Mouse (Mus musculus) midbrain, embryonic 11.5 days (tissue): ENCODE measurements at regions not wholly inside any gene's neighbourhood (a gene's known extent, or its start where the extent isn't known, plus 50 kb on each side); places are given as distances from the start of the nearest gene placed in this dataset.
A peak's percentile ranks its signal among the peaks of the same experiment; 100 is the strongest.

ENCODE experiments used
- ATAC-seq: fragments of 200-750 bp; cut with Nextera tagmentation; 2 replicates; pipeline ENCODE4 v1.8.0; 2017; ENCODE audit warnings: moderate TSS enrichment, moderate library complexity; ENCODE audit not compliant: low FRiP score
- DNase-seq: peaks from one replicate; pipeline ENCODE4 v3.0.0; 2015; ENCODE audit warnings: low spot score; ENCODE audit errors: missing footprints
- H3K27ac ChIP-seq: fragments of 300-500 bp; sonication (generic); 2 replicates; pipeline ENCODE4 v1.5.1; 2014; ENCODE audit warnings: low read depth, low read length
- H3K27me3 ChIP-seq: fragments of 300-500 bp; sonication (generic); 2 replicates; pipeline ENCODE4 v1.6.1; 2014; ENCODE audit warnings: mild to moderate bottlenecking, low read length, moderate library complexity, mixed read lengths; ENCODE audit not compliant: control insufficient read depth, insufficient read depth
- H3K36me3 ChIP-seq: fragments of 300-500 bp; sonication (generic); 2 replicates; pipeline ENCODE4 v1.6.1; 2014; ENCODE audit warnings: mild to moderate bottlenecking, low read length, moderate library complexity, mixed read lengths; ENCODE audit not compliant: control insufficient read depth, insufficient read depth
- H3K4me1 ChIP-seq: fragments of 300-500 bp; sonication (generic); 2 replicates; pipeline ENCODE4 v1.6.1; 2014; ENCODE audit warnings: low read length; ENCODE audit not compliant: control insufficient read depth, insufficient read depth
- H3K4me2 ChIP-seq: fragments of 300-500 bp; sonication (generic); 2 replicates; pipeline ENCODE4 v1.6.1; 2014; ENCODE audit warnings: mild to moderate bottlenecking, moderate library complexity
- H3K4me3 ChIP-seq: fragments of 300-500 bp; sonication (generic); 2 replicates; pipeline ENCODE4 v1.5.1; 2014; ENCODE audit warnings: low read depth, low read length
- H3K9ac ChIP-seq: fragments of 300-500 bp; sonication (generic); 2 replicates; pipeline ENCODE4 v1.6.1; 2014; ENCODE audit warnings: low read length
- H3K9me3 ChIP-seq: fragments of 300-500 bp; sonication (generic); 2 replicates; pipeline ENCODE4 v1.6.1; 2016; ENCODE audit warnings: low read length; ENCODE audit not compliant: control insufficient read depth
- WGBS: fragments of 180-500 bp; shearing (Covaris S2); extraction: QIAGEN DNeasy Blood & Tissue Kit; methylation state at CpG from one replicate; pipeline ENCODE4 v1.1.7; 2014; 5-methylcytosine and 5-hydroxymethylcytosine counted together

DNA sequence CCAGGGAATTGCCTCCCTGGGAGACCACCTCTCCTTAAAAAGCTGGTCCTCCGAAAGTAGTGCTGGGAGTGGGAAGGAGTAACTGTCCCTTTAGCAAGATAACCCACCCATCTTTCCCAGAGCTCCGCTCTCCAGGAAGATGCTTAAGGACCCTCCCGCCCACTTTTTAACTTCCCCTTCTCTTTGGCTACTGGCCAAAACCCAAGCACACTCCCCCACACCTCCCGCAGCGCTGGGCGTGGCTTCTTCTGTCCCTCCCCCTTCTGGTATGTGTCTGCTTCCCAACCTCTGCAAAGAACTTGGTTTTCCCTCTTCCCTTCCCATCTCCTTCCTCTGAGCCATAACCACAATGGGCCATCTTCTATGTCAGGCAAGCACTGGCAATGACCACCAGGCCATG, 85.4 kb downstream of the Rpap3 start:
- DNase-seq: no peak
- Histone ChIP-seq H3K9ac (no peak overlapping the region), H3K27me3 (no peaks in the 10 kb centered on the region), H3K4me3 (no peak overlapping the region), H3K27ac (no peak overlapping the region), H3K4me2 (no peak overlapping the region), H3K36me3 (no peaks in the 10 kb centered on the region), H3K4me1 (no peaks in the 10 kb centered on the region), H3K9me3 (no peaks in the 10 kb centered on the region)
- WGBS: 69% methylated on average over 6 of the region's 6 CpGs
- ATAC-seq: no peak

DNA sequence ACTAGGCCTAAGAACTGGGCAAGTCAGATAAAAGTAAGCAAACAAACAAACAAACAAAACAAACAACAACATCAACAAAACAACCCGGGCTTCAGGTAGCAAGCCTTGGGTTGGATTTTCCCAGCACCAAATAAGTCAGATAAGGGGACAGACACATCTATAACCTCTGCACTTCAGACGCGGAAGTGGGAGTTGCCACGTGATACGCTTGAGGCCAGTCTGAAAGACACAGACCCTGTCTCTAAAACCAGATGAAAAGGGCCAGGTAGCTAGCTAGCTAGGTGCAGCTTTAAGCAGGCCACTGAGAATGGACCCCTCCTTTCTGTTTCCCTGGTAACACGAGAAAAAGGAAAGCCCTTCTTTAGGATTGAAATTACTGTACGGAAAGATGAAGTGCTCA, 85.9 kb downstream of the Rpap3 start:
- no peak overlapping the region for H3K27ac ChIP-seq
- no peak overlapping the region for H3K4me3 ChIP-seq
- WGBS: 87% methylated on average over 7 of the region's 7 CpGs
- no peak overlapping the region for H3K9ac ChIP-seq
- H3K4me2 ChIP-seq: no peak overlapping the region
- no peak for DNase-seq
- H3K9me3 ChIP-seq: no peaks in the 10 kb centered on the region
- no peaks in the 10 kb centered on the region for H3K4me1 ChIP-seq
- H3K36me3 ChIP-seq: no peaks in the 10 kb centered on the region
- no peaks in the 10 kb centered on the region for H3K27me3 ChIP-seq
- ATAC-seq: no peak

DNA sequence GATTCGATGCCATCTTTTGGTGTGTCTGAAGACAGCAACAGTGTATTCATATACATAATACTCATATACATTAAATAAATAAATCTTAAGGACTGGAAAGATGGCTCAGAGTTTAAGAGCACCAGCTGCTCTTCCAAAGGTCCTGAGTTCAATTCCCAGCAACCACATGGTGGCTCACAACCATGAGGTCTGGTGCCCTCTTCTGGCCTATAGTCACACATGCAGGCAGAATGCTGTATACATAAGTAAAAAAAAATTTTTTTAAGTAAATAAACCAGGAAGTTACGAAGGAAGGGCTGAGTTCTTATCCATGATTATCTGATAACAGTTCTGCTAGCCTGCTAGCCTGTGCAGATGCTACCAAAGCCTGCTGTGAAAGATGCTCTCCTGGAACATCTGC, 93.3 kb downstream of the Rpap3 start:
- WGBS: 81% methylated on average over 2 of the region's 2 CpGs
- no peak for ATAC-seq
- Histone ChIP-seq H3K27me3 (no peaks in the 10 kb centered on the region), H3K36me3 (no peaks in the 10 kb centered on the region), H3K9ac (no peak overlapping the region), H3K9me3 (peaks cover 3% of the 10 kb centered on the region; the same call in 1 of the 2 replicates), H3K27ac (no peak overlapping the region), H3K4me3 (no peak overlapping the region), H3K4me1 (no peaks in the 10 kb centered on the region), H3K4me2 (no peak overlapping the region)
- no peak for DNase-seq

DNA sequence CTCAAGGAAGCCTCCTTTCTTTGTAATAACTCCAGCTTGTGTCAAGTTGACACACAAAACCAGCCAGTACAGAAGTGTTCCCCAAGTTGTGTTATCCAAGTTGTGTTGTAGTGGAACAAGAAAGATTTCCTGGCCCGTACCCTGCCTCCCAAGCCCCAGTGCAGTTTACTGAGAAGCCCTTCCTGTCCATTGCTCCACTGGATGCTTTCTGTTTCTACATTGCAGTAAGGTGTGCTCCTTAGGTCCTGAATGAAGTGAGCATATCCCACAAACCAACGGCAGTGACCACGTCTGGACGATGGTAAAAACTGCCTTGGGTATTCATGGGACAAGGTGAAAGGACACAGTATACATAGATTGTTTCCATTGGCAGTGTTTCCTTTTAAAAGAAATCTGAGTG, 94.9 kb downstream of the Rpap3 start:
- WGBS: 95% methylated on average over 4 of the region's 4 CpGs
- no peak overlapping the region for H3K4me2 ChIP-seq
- DNase-seq: peak; percentile 72

DNA sequence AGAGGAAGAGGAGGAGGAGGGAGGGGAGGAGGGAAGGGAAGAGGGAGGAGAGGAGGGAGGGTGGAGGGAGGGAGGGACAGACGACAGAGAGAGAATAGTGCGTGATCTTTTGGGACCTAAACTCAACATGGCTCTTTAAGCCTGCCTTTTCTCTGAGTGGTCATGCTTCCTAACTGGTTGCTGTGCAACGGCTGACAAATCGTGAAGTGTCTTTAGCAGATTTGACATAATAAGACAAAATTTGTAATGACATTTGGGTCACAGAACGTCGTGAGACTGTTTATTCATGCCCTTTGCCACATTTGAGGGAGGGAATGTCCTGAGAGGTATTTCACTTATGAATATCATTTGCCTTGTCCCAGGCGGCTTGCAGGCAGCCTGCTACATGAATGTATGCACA, 96.1 kb downstream of the Rpap3 start:
- ATAC-seq (no peak), DNase-seq (peak; percentile 62)
- H3K27ac ChIP-seq: no peak overlapping the region
- 57% methylated on average over 7 of the region's 7 CpGs for WGBS
- H3K9ac ChIP-seq: no peak overlapping the region
- H3K4me2 ChIP-seq: no peak overlapping the region
- H3K9me3 ChIP-seq: peaks cover 3% of the 10 kb centered on the region; the same call in 1 of the 2 replicates
- no peaks in the 10 kb centered on the region; the same call in 1 of the 2 replicates for H3K27me3 ChIP-seq
- H3K36me3 ChIP-seq: no peaks in the 10 kb centered on the region
- H3K4me1 ChIP-seq: peaks cover 6% of the 10 kb centered on the region
- no peak overlapping the region for H3K4me3 ChIP-seq

More for the DNA sequence above, 94.9 kb downstream of the Rpap3 start:
- Histone ChIP-seq H3K4me1 (peaks cover 6% of the 10 kb centered on the region), H3K27ac (no peak overlapping the region), H3K9ac (no peak overlapping the region), H3K27me3 (no peaks in the 10 kb centered on the region), H3K9me3 (peaks cover 3% of the 10 kb centered on the region; the same call in 1 of the 2 replicates), H3K36me3 (no peaks in the 10 kb centered on the region), H3K4me3 (no peak overlapping the region)
- ATAC-seq: no peak

DNA sequence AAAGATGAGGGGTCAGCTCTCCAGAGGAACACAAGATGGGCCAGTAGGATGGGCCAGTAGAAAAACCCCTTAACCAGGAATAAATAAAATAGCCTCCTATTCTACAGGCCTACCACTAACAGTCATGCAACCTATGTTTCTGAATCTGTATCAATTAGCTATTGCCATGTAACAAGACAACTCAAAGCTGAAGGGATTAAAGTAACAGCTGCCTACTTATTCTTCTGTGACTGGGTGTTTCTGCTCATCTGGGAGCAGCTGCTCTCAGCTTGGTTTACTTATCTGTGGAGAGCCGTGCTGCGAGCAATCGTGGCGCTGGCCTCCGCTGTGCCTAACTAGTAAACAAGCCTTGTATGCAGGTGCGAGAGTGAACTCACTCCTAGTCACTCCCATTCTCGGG, 97.0 kb downstream of the Rpap3 start:
- H3K36me3 ChIP-seq: no peaks in the 10 kb centered on the region
- H3K27me3 ChIP-seq: no peaks in the 10 kb centered on the region; the same call in 1 of the 2 replicates
- no peak overlapping the region for H3K27ac ChIP-seq
- DNase-seq: peak; percentile 60
- no peak overlapping the region for H3K9ac ChIP-seq
- peaks cover 6% of the 10 kb centered on the region for H3K4me1 ChIP-seq
- H3K9me3 ChIP-seq: peaks cover 3% of the 10 kb centered on the region; the same call in 1 of the 2 replicates
- H3K4me3 ChIP-seq: no peak overlapping the region
- no peak for ATAC-seq
- no peak overlapping the region for H3K4me2 ChIP-seq
- 82% methylated on average over 7 of the region's 7 CpGs for WGBS

DNA sequence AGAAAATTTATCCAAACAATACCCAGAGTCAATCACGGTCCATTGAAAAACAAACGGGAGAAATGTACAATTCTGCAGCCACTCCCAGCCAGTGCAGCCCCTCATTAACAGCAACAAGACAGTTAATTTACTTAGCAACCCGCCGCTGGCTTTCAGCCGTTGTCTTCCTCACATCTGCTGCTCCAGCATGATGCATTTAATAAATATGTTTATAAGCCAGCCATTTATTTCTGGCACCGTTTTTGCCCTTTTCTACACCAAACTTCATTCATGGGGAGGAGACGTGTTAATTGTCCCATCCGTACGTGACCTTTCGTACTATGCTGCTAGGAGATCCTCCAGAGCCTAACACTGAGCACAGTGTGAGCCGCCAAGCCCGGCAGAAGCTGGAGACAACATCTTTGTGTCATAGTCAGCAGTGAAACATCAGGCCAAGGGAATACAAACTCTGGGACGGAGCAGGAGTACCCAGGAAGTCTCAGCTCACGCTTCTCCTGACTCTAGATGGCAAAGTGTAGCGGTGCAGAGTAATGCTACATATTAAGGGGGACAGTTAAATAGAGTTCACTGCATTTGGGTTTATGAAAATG, 97.9 kb downstream of the Rpap3 start:
- H3K9ac ChIP-seq: no peak overlapping the region
- no peak for ATAC-seq
- peak overlapping the region; percentile 57; the same call in 1 of the 2 replicates for H3K4me2 ChIP-seq
- H3K4me1 ChIP-seq: peaks cover 6% of the 10 kb centered on the region
- H3K27me3 ChIP-seq: no peaks in the 10 kb centered on the region; the same call in 1 of the 2 replicates
- H3K27ac ChIP-seq: no peak overlapping the region; the same call in 1 of the 2 replicates
- DNase-seq: peak; percentile 86
- WGBS: 53% methylated on average over 15 of the region's 15 CpGs
- no peaks in the 10 kb centered on the region for H3K36me3 ChIP-seq
- H3K9me3 ChIP-seq: peaks cover 3% of the 10 kb centered on the region; the same call in 1 of the 2 replicates
- no peak overlapping the region for H3K4me3 ChIP-seq

DNA sequence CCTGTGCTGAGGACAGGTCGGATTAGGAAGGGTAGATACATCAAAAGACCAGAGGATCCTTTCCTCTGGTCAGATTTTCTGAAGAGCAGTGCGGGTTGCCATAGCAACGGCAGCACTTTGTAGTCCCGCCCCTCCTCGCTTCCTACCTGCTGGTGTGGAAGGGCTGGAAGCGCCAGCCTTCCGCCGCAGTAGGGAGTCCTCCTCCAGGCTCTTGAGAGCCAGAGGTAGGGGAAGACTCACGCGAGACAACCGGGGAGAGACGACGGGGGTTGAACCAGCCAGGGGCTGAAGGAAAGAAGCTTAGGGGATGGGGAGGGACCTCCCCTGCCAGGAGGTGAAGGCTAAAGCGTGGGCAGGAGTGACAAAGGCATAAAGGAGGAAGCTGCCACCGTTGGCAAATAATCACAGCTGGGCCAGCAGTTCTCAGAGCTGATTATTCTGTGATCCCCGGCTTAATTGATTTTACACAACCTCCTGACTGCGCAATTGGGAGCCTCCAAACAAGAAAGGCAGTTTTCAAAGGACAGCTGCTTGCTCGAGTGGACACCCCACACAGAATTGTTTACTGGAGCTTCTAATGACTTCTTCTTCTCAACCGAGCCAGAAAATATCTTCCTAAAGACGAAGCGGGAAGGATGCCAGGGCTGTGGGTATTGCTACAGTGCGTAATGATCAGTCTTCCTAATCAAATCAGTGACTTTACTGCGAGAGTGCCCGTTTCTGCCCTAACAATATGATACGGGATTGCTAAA, 98.8 kb downstream of the Rpap3 start:
- H3K36me3 ChIP-seq: no peaks in the 10 kb centered on the region
- peaks cover 3% of the 10 kb centered on the region; the same call in 1 of the 2 replicates for H3K9me3 ChIP-seq
- H3K27ac ChIP-seq: peak overlapping the region; percentile 80
- H3K4me1 ChIP-seq: peaks cover 6% of the 10 kb centered on the region
- ATAC-seq (peak; percentile 79), DNase-seq (peak; percentile 93)
- peak overlapping the region; percentile 57 for H3K4me2 ChIP-seq
- H3K9ac ChIP-seq: peak overlapping the region; percentile 60
- H3K4me3 ChIP-seq: peak overlapping the region; percentile 24
- 7% methylated on average over 25 of the region's 25 CpGs for WGBS
- H3K27me3 ChIP-seq: no peaks in the 10 kb centered on the region; the same call in 1 of the 2 replicates

DNA sequence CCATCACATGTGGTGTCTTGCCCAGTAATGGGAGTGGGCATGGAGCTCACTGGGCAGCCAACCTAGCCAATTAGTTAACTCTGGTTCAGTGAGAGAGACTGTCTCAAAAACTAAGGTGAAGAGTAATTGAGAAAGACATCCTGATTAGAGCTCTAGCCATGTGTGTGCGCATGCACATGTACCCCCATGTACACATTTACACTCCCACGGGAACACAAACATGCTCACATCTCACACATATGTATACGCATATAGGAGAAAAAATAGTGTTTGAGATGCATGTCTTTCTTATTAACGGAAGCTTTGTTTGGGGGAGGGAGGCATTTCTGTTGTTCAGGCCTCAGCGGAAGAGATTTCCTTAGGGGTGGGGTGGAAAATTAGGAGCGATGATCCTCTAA, 99.4 kb downstream of the Rpap3 start:
- H3K4me1 ChIP-seq: peaks cover 6% of the 10 kb centered on the region
- H3K9me3 ChIP-seq: peaks cover 3% of the 10 kb centered on the region; the same call in 1 of the 2 replicates
- ATAC-seq: peak; percentile 33; the same call in 1 of the 2 replicates
- no peak for DNase-seq
- H3K36me3 ChIP-seq: no peaks in the 10 kb centered on the region
- H3K27ac ChIP-seq: peak overlapping the region; percentile 80; the same call in 1 of the 2 replicates
- 37% methylated on average over 6 of the region's 6 CpGs for WGBS
- no peaks in the 10 kb centered on the region; the same call in 1 of the 2 replicates for H3K27me3 ChIP-seq
- H3K4me3 ChIP-seq: peak overlapping the region; percentile 24
- H3K9ac ChIP-seq: peak overlapping the region; percentile 60; the same call in 1 of the 2 replicates
- H3K4me2 ChIP-seq: peak overlapping the region; percentile 57
